8 mouse cellular contexts compared by ENCODE assay signal in genomic region chr7:100818401-100819064, GRCm38 (mm10). TPM values are rescaled to one million over a fixed set of nuclear protein-coding genes. Genes with fewer than 3 reads are reported as not detected.
DNase-seq lines count a peak whose midpoint lies in the region; ATAC-seq and TF ChIP-seq lines count a peak whose summit lies in the region.

No protein-coding gene starts in this region.

- no peaks in the 10 kb centered on the region for H3K9me3 ChIP-seq in kidney, embryonic 16.5 days (ENCODE audit: low read length)
- no peaks in the 10 kb centered on the region for H3K9me3 ChIP-seq in embryonic facial prominence, embryonic 10.5 days

- H3K4me1 ChIP-seq in cerebellum, adult 2 months (ENCODE audit: control insufficient read depth, insufficient read depth, low read length): no peaks in the 10 kb centered on the region
- no peaks in the 10 kb centered on the region for H3K4me1 ChIP-seq in kidney, embryonic 16.5 days (ENCODE audit: insufficient read depth, low read length)
- peaks cover 13% of the 10 kb centered on the region for H3K4me1 ChIP-seq in cortical plate, adult 2 months (ENCODE audit: control insufficient read depth, insufficient read depth, low read length)
- H3K4me1 ChIP-seq in embryonic facial prominence, embryonic 10.5 days: peaks cover 18% of the 10 kb centered on the region

- peak; percentile 67; the same call in 1 of the 2 replicates for TF ChIP-seq CTCF in cerebellum, adult 2 months (IDR thresholded peaks at IDR 0.05; ENCODE audit: borderline replicate concordance, insufficient read depth, low read depth, low read length)
- peak; percentile 71 for TF ChIP-seq CTCF in cortical plate, adult 2 months (IDR thresholded peaks at IDR 0.05; ENCODE audit: extremely low read depth, insufficient read depth, low read length)

- no peaks in the 10 kb centered on the region for H3K27me3 ChIP-seq in cerebellum, adult 2 months (ENCODE audit: control insufficient read depth, insufficient read depth, low read length)
- no peaks in the 10 kb centered on the region for H3K27me3 ChIP-seq in kidney, embryonic 16.5 days (ENCODE audit: insufficient read depth, low read length)
- no peaks in the 10 kb centered on the region for H3K27me3 ChIP-seq in embryonic facial prominence, embryonic 10.5 days (replicated peaks; ENCODE audit: low read depth, poor library complexity, severe bottlenecking)

- H3K4me2 ChIP-seq in kidney, embryonic 16.5 days (replicated peaks; ENCODE audit: low read depth, low read length): no peak overlapping the region

- WGBS in cerebellum, adult 2 months: 91% methylated on average over 4 of the region's 4 CpGs
- WGBS in kidney, embryonic 16.5 days: 82% methylated on average over 4 of the region's 4 CpGs
- WGBS in embryonic facial prominence, embryonic 10.5 days: 90% methylated on average over 4 of the region's 4 CpGs

- no peak overlapping the region for H3K4me3 ChIP-seq in cerebellum, adult 2 months (replicated peaks; ENCODE audit: insufficient read depth, low read depth, low read length)
- H3K4me3 ChIP-seq in kidney, embryonic 16.5 days (ENCODE audit: low read length): no peak overlapping the region
- no peak overlapping the region for H3K4me3 ChIP-seq in cortical plate, adult 2 months (ENCODE audit: insufficient read depth, low read length)
- H3K4me3 ChIP-seq in embryonic facial prominence, embryonic 10.5 days: no peak overlapping the region

- H3K9ac ChIP-seq in kidney, embryonic 16.5 days (replicated peaks; ENCODE audit: low read length): no peak overlapping the region

- no peak overlapping the region for H3K27ac ChIP-seq in cerebellum, adult 2 months (ENCODE audit: insufficient read depth, low read length)
- H3K27ac ChIP-seq in kidney, embryonic 16.5 days (ENCODE audit: low read length): no peak overlapping the region
- no peak overlapping the region for H3K27ac ChIP-seq in cortical plate, adult 2 months (ENCODE audit: insufficient read depth, low read length)
- H3K27ac ChIP-seq in embryonic facial prominence, embryonic 10.5 days (replicated peaks): no peak overlapping the region

- H3K36me3 ChIP-seq in kidney, embryonic 16.5 days (ENCODE audit: insufficient read depth, low read length): no peaks in the 10 kb centered on the region
- 0 out of 2 replicates have a peak, but pooled peaks cover 11% of the 10 kb centered on the region for H3K36me3 ChIP-seq in embryonic facial prominence, embryonic 10.5 days (replicated peaks)

- peak; percentile 39 to 44 for DNase-seq in cerebellum, adult 2 months
- peak; percentile 56 to 58 for DNase-seq in kidney, postnatal 4 days
- DNase-seq in B cell, adult 2 months: peak; percentile 32 to 33
- DNase-seq in embryonic facial prominence, embryonic 10.5 days (ENCODE audit: low spot score): no peak
- no peak for DNase-seq in left cerebral cortex, adult 18-20 months (ENCODE audit: low spot score in 2 of 2)

- TF ChIP-seq POLR2A in cerebellum, adult 2 months (IDR thresholded peaks at IDR 0.05; ENCODE audit: borderline replicate concordance, insufficient read depth, low read length): no peak
- TF ChIP-seq POLR2A in cortical plate, adult 2 months (IDR thresholded peaks at IDR 0.05; ENCODE audit: extremely low read depth, insufficient read depth, low read length): no peak

- ATAC-seq in cerebellum, adult (ENCODE audit: insufficient number of reproducible peaks, low FRiP score, low TSS enrichment): no peak
- ATAC-seq in kidney, embryonic 16.5 days (ENCODE audit: low FRiP score, low TSS enrichment): no peak

RNA-seq across cellular contexts. Expression of gene Relt, which starts 44.7 kb away (rescaled TPM):
- 24.8 and 29.2 TPM in 2 replicates for polyA plus RNA-seq in cerebellum, adult 2 months (2012; rRNA removed)
- 3.8 and 4.8 TPM in 2 replicates for polyA plus RNA-seq in kidney, embryonic 16.5 days (2015; fragmentation: Nextera tagmentation; extraction: Ambion mirVana)
- 17.9 and 19.1 TPM in 2 replicates for polyA plus RNA-seq in cortical plate, adult 2 months (2012; rRNA removed)
- 4.8 and 5.2 TPM in 2 replicates for polyA plus RNA-seq in embryonic facial prominence, embryonic 10.5 days (2016; fragmentation: Nextera tagmentation; extraction: Ambion mirVana)
- 10 to 100 TPM; 13.2 to 21.8 TPM for total RNA-seq in left cerebral cortex, adult 18-20 months (2021)

Comparison
In these comparisons a context has a peak if more than half of its experiments do, and no peak if none do; other contexts are left out.
1. DNase-seq: peak in cerebellum, adult 2 months (2 of 2), kidney, postnatal 4 days (2 of 2) and B cell, adult 2 months (2 of 2); none in embryonic facial prominence, embryonic 10.5 days (single experiment) and left cerebral cortex, adult 18-20 months (0 of 2).